Mouse (Mus musculus): Measurements from ENCODE around the gene Gpr84.

DNA sequence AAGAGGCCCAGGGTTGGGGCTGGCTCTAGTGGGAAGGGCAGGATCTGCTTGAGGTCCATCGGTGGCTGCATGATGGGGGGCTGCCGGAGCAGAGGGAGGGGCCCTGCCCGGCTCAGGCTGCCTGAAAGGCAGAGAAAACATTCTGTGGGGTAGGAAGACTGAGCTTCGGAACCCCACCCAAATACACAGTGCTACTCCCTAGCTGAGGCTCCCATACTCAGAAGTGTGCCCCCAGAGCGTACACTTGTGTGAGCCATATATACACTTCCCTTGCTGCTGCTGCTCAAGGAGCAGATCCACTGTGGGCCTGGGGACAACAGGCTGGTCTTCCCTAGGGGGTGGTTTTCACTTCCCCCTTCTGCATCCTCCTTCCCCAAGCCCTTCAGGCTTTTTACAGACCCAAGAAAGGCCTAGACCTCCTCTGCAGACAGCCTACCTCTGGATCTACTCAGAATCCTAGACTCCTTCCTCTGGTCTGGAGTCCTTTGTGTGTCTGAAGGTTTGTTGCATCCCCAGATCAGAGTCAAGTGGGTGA, 22.7 kb upstream of the Gpr84 start:
- no peak for TF ChIP-seq CTCF (IDR thresholded peaks at IDR 0.05; ENCODE audit: control insufficient read depth, insufficient read depth, insufficient replicate concordance, low read depth, low read length)
- no peak for TF ChIP-seq POLR2A (IDR thresholded peaks at IDR 0.05; ENCODE audit: control insufficient read depth, low read depth, low read length)
